Mouse (Mus musculus) midbrain, postnatal 0 days (tissue): ENCODE results near the gene Ppfibp2. TPM values are rescaled to one million over a fixed set of nuclear protein-coding genes. Genes with fewer than 3 reads are reported as not detected.

Experiments
- ATAC-seq: fragments of 200-750 bp; cut with Nextera tagmentation; 2 replicates; pipeline ENCODE4 v1.8.0; 2017; ENCODE audit warnings: moderate number of reproducible peaks, mild to moderate bottlenecking, moderate TSS enrichment, moderate library complexity; ENCODE audit not compliant: low FRiP score
- DNase-seq: peaks from one replicate; pipeline ENCODE4 v3.0.0-alpha.2; 2015; ENCODE audit warnings: low spot score
- H3K27ac ChIP-seq: fragments of 300-500 bp; sonication (generic); 2 replicates; pipeline ENCODE4 v1.5.1; 2014; ENCODE audit warnings: low read depth, mild to moderate bottlenecking, low read length, mixed read lengths
- H3K27me3 ChIP-seq: fragments of 300-500 bp; sonication (generic); 2 replicates; pipeline ENCODE4 v1.6.1; 2014; ENCODE audit warnings: low read length, control low read depth, mixed read lengths; ENCODE audit not compliant: insufficient read depth
- H3K36me3 ChIP-seq: fragments of 300-500 bp; sonication (generic); 2 replicates; pipeline ENCODE4 v1.6.1; 2014; ENCODE audit warnings: low read length, control low read depth, mixed read lengths; ENCODE audit not compliant: insufficient read depth
- H3K4me1 ChIP-seq: fragments of 300-500 bp; sonication (generic); 2 replicates; pipeline ENCODE4 v1.6.1; 2014; ENCODE audit warnings: mild to moderate bottlenecking, control low read depth, antibody characterized with exemption, low read length, mixed read lengths; ENCODE audit not compliant: insufficient read depth
- H3K4me2 ChIP-seq: fragments of 300-500 bp; sonication (generic); 2 replicates; pipeline ENCODE4 v1.6.1; 2014; ENCODE audit warnings: low read depth, mild to moderate bottlenecking, low read length, mixed read lengths; ENCODE audit not compliant: poor library complexity, severe bottlenecking
- H3K4me3 ChIP-seq: fragments of 300-500 bp; sonication (generic); 2 replicates; pipeline ENCODE4 v1.5.1; 2014; ENCODE audit warnings: low read depth, mild to moderate bottlenecking, low read length, moderate library complexity
- H3K9ac ChIP-seq: fragments of 300-500 bp; sonication (generic); replicated peaks from 2 replicates; pipeline ENCODE4 v1.6.1; 2014; ENCODE audit warnings: mild to moderate bottlenecking, low read length, moderate library complexity, mixed read lengths; ENCODE audit not compliant: poor library complexity, severe bottlenecking
- H3K9me3 ChIP-seq: fragments of 300-500 bp; sonication (generic); 2 replicates; pipeline ENCODE4 v1.6.1; 2016; ENCODE audit warnings: low read length, control low read depth
- CTCF ChIP-seq: IDR thresholded peaks from 2 replicates; pipeline ENCODE4 v1.5.1; 2016; ENCODE audit warnings: antibody characterized with exemption, mild to moderate bottlenecking
- WGBS: fragments of 180-500 bp; shearing (Covaris S2); extraction: QIAGEN DNeasy Blood & Tissue Kit; methylation state at CpG from one replicate; pipeline ENCODE4 v1.1.7; 2014; 5-methylcytosine and 5-hydroxymethylcytosine counted together
- polyA plus RNA-seq: library from polyadenylated mRNA; unstranded; fragments of >200 nt; fragmentation: Nextera tagmentation; extraction: Ambion mirVana; gene quantifications from 2 replicates; pipeline ENCODE4 v1.2.1, GENCODE M21; 2015
- total RNA-seq: library from RNA; depleted of rRNA; stranded (reverse); fragments of >200 nt; gene quantifications from 2 replicates; pipeline ENCODE4 v1.2.3, GENCODE M21; 2014

Ppfibp2 gene
- total and polyA plus RNA-seq, 2 experiments from 2014 or later: 1.2 to 2.6 TPM

- H3K27me3 ChIP-seq: no peaks in the 10 kb centered on the region
- no peaks in the 10 kb centered on the region for H3K36me3 ChIP-seq
- no peak overlapping the region for H3K4me2 ChIP-seq
- no peak overlapping the region for H3K9ac ChIP-seq
- WGBS: 85% methylated on average over 5 of the region's 5 CpGs
- H3K4me1 ChIP-seq: no peaks in the 10 kb centered on the region
- no peak overlapping the region for H3K27ac ChIP-seq
- no peaks in the 10 kb centered on the region for H3K9me3 ChIP-seq
- ATAC-seq: no peak
- H3K4me3 ChIP-seq: no peak overlapping the region
- TF ChIP-seq CTCF: no peak
- DNase-seq: no peak
Observed at GRCm38 (mm10) chr7:107714067-107714466, 119.1 kb downstream of the Ppfibp2 start.

GRCm38 (mm10) chr7:107720771-107721170, 125.8 kb downstream of the Ppfibp2 start:
- DNase-seq: no peak
- no peaks in the 10 kb centered on the region for H3K9me3 ChIP-seq
- WGBS: 90% methylated on average over 1 of the region's 1 CpGs
- H3K9ac ChIP-seq: no peak overlapping the region
- H3K27me3 ChIP-seq: no peaks in the 10 kb centered on the region
- H3K4me1 ChIP-seq: no peaks in the 10 kb centered on the region
- H3K4me2 ChIP-seq: no peak overlapping the region
- no peak for TF ChIP-seq CTCF
- no peaks in the 10 kb centered on the region for H3K36me3 ChIP-seq
- H3K4me3 ChIP-seq: no peak overlapping the region
- no peak overlapping the region for H3K27ac ChIP-seq
- no peak for ATAC-seq

- H3K27me3 ChIP-seq: no peaks in the 10 kb centered on the region
- TF ChIP-seq CTCF: no peak
- no peaks in the 10 kb centered on the region for H3K4me1 ChIP-seq
- H3K9ac ChIP-seq: no peak overlapping the region
- no peaks in the 10 kb centered on the region for H3K9me3 ChIP-seq
- ATAC-seq (no peak), DNase-seq (no peak)
- no peaks in the 10 kb centered on the region for H3K36me3 ChIP-seq
- 97% methylated on average over 4 of the region's 4 CpGs for WGBS
- no peak overlapping the region for H3K4me2 ChIP-seq
- no peak overlapping the region for H3K27ac ChIP-seq
- H3K4me3 ChIP-seq: no peak overlapping the region
Observed at GRCm38 (mm10) chr7:107722536-107722935, 127.5 kb downstream of the Ppfibp2 start.

GRCm38 (mm10) chr7:107727538-107727937, 132.5 kb downstream of the Ppfibp2 start:
- ATAC-seq: no peak
- H3K4me2 ChIP-seq: no peak overlapping the region
- WGBS: 74% methylated on average over 3 of the region's 3 CpGs
- no peak for TF ChIP-seq CTCF
- no peaks in the 10 kb centered on the region for H3K27me3 ChIP-seq
- H3K27ac ChIP-seq: no peak overlapping the region
- no peaks in the 10 kb centered on the region for H3K36me3 ChIP-seq
- H3K4me1 ChIP-seq: no peaks in the 10 kb centered on the region
- H3K4me3 ChIP-seq: no peak overlapping the region
- H3K9me3 ChIP-seq: no peaks in the 10 kb centered on the region
- DNase-seq: no peak
- H3K9ac ChIP-seq: no peak overlapping the region

GRCm38 (mm10) chr7:107730587-107730986, 135.6 kb downstream of the Ppfibp2 start:
- WGBS: 83% methylated on average over 9 of the region's 10 CpGs
- no peaks in the 10 kb centered on the region for H3K9me3 ChIP-seq

GRCm38 (mm10) chr7:107733162-107733561, 138.2 kb downstream of the Ppfibp2 start:
- Histone ChIP-seq H3K4me3 (no peak overlapping the region), H3K9ac (no peak overlapping the region), H3K9me3 (no peaks in the 10 kb centered on the region), H3K27ac (no peak overlapping the region), H3K4me1 (no peaks in the 10 kb centered on the region), H3K36me3 (no peaks in the 10 kb centered on the region), H3K27me3 (no peaks in the 10 kb centered on the region), H3K4me2 (no peak overlapping the region)
- 81% methylated on average over 2 of the region's 2 CpGs for WGBS
- no peak for ATAC-seq
- TF ChIP-seq CTCF: no peak
- no peak for DNase-seq

More at GRCm38 (mm10) chr7:107730587-107730986, 135.6 kb downstream of the Ppfibp2 start:
- Histone ChIP-seq H3K27me3 (no peaks in the 10 kb centered on the region), H3K27ac (no peak overlapping the region), H3K36me3 (no peaks in the 10 kb centered on the region), H3K4me1 (no peaks in the 10 kb centered on the region), H3K4me2 (no peak overlapping the region), H3K4me3 (no peak overlapping the region), H3K9ac (no peak overlapping the region)
- ATAC-seq (no peak), DNase-seq (no peak)
- TF ChIP-seq CTCF: no peak
